Mouse (Mus musculus) ES-E14 (cell line): ENCODE results near the gene Fbxw9. TPM values are rescaled to one million over a fixed set of nuclear protein-coding genes. Genes with fewer than 3 reads are reported as not detected.
A peak's percentile ranks its signal among the peaks of the same experiment; 100 is the strongest.

Experiments used
- DNase-seq: peaks from one replicate; pipeline ENCODE4 v3.0.0-alpha.2; 2013; ENCODE audit warnings: low read depth, low spot score
- H3K27ac ChIP-seq: 2 replicates; pipeline ENCODE4 v1.5.1; 2012; ENCODE audit warnings: low read depth, mild to moderate bottlenecking, low read length, moderate library complexity, mixed read lengths; ENCODE audit not compliant: poor library complexity, insufficient read depth, severe bottlenecking
- H3K36me3 ChIP-seq: 2 replicates; pipeline ENCODE4 v1.6.1; 2012; ENCODE audit warnings: mild to moderate bottlenecking, low read length, moderate library complexity, mixed read lengths; ENCODE audit not compliant: control insufficient read depth, poor library complexity, insufficient read depth, severe bottlenecking
- H3K4me1 ChIP-seq, 2 experiments: fragments of 150-350 bp in 1 of 2; sonication (generic) in 1 of 2; 2 replicates each; pipeline ENCODE4 v1.6.1; 2012; ENCODE audit warnings: low read length in 2 of 2, mild to moderate bottlenecking in 1 of 2, mixed read lengths in 1 of 2; ENCODE audit not compliant: control insufficient read depth in 2 of 2, insufficient read depth in 2 of 2, poor library complexity in 1 of 2
- H3K4me3 ChIP-seq, 2 experiments: fragments of 150-350 bp in 1 of 2; sonication (generic) in 1 of 2; 2 replicates each; pipeline ENCODE4 v1.5.1; 2012; ENCODE audit warnings: low read length in 2 of 2, low read depth in 1 of 2, mild to moderate bottlenecking in 1 of 2, mixed read lengths in 1 of 2; ENCODE audit not compliant: insufficient read depth in 1 of 2, poor library complexity in 1 of 2, severe bottlenecking in 1 of 2
- H3K9ac ChIP-seq: 2 replicates; pipeline ENCODE4 v1.6.1; 2012; ENCODE audit warnings: low read depth, mild to moderate bottlenecking, low read length, mixed read lengths; ENCODE audit not compliant: poor library complexity, insufficient read depth, severe bottlenecking
- H3K9me3 ChIP-seq: fragments of 150-350 bp; sonication (generic); 2 replicates; pipeline ENCODE4 v1.6.1; 2012; ENCODE audit warnings: low read depth, mild to moderate bottlenecking, low read length; ENCODE audit not compliant: control insufficient read depth, insufficient read depth
- CHD2 ChIP-seq: IDR thresholded peaks from 2 replicates; pipeline ENCODE4 v1.6.1; 2014; ENCODE audit warnings: mild to moderate bottlenecking, low read depth, low read length, inconsistent platforms
- HCFC1 ChIP-seq: IDR thresholded peaks from 2 replicates; pipeline ENCODE4 v1.6.1; 2012; ENCODE audit warnings: low read length, inconsistent platforms, borderline replicate concordance; ENCODE audit not compliant: insufficient read depth
- MAFK ChIP-seq: IDR thresholded peaks from 2 replicates; pipeline ENCODE4 v1.6.1; 2014; ENCODE audit warnings: mild to moderate bottlenecking, low read depth, low read length, inconsistent platforms; ENCODE audit not compliant: insufficient read depth
- ZC3H11A ChIP-seq: IDR thresholded peaks from 2 replicates; pipeline ENCODE4 v1.6.1; 2012; ENCODE audit warnings: low read depth, mild to moderate bottlenecking, inconsistent platforms, low read length, borderline replicate concordance
- ZNF384 ChIP-seq: IDR thresholded peaks from 2 replicates; pipeline ENCODE4 v1.6.1; 2012; ENCODE audit warnings: low read depth, low read length, inconsistent platforms
- in situ Hi-C, 2 experiments: fragments of 600-800 bp; cut with MboI; formaldehyde crosslinking; loops; one replicate each; pipeline ENCODE4 v1.15.1; 2025; ENCODE audit warnings: low sequenced_read_pairs in 2 of 2, inconsistent platforms in 1 of 2; ENCODE audit not compliant: unreplicated experiment in 2 of 2
- total RNA-seq: library from RNA; depleted of rRNA; stranded (reverse); fragments of 300-350 nt; gene quantifications from 2 replicates; pipeline ENCODE4 v1.2.3, GENCODE M21; 2012

The Fbxw9 gene
- total RNA-seq, 1 experiment: 49.3 TPM

DNA sequence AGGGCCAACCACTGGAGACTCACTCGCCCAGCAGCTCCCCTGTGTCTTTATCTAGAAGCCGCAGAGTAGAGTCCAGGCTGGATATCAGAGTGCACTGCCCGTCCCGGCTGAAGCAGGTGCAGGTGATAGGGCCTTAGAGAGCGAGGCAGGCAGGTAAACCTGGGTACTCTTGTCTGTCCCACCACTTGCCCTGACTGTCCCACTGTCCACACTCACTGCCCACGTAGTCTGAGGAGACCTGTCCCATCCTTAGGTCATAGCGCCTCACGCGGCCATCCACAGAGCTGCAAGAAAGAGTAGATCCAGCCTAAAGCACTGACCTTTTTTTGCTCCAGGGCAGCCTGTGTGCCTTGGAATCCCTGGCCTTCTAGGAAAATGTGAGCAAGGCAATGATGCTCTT is 16.1 kb downstream of the Fbxw9 start:
- Histone ChIP-seq H3K9me3 (no peaks in the 10 kb centered on the region), H3K36me3 (peaks cover 32% of the 10 kb centered on the region), H3K4me3 (no peak overlapping the region), H3K9ac (no peak overlapping the region), H3K27ac (no peak overlapping the region), H3K4me1 (peaks cover 0 to 11% of the 10 kb centered on the region in 2 experiments; a peak in 1 of 4 replicates)
- in situ Hi-C loops: no loop called here
- DNase-seq: no peak
- TF ChIP-seq MAFK: no peak
- TF ChIP-seq ZC3H11A: no peak
- TF ChIP-seq ZNF384: no peak
- no peak for TF ChIP-seq HCFC1
- TF ChIP-seq CHD2: no peak

DNA sequence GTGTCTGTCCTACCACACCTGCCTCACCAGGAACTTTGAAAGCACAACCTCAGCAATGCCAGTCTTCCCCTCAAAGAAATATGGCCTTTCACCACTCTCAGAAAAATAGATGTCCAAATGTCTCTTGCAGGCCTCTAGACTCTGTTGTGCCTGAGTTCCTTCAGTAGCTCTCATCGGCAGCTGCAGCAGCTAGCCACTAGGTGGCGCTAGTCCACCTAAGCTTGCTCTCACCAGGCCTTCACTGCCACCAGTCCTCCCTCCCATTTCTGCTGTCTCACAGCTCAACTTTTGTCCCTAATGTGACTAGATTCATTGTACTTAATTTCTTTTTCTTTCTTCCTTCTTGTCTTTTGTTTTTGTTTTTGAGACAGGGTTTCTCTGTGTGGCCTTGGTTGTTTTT is 17.1 kb downstream of the Fbxw9 start:
- H3K9ac ChIP-seq: no peak overlapping the region
- peaks cover 0 to 16% of the 10 kb centered on the region in 2 experiments; a peak in 1 of 4 replicates for H3K4me1 ChIP-seq
- no peaks in the 10 kb centered on the region for H3K9me3 ChIP-seq
- no peak overlapping the region for H3K27ac ChIP-seq
- peaks cover 32% of the 10 kb centered on the region for H3K36me3 ChIP-seq
- in situ Hi-C loops: no loop called here
- TF ChIP-seq MAFK: no peak
- no peak for TF ChIP-seq ZC3H11A
- no peak for TF ChIP-seq ZNF384
- TF ChIP-seq HCFC1: no peak
- no peak for TF ChIP-seq CHD2
- peak; percentile 70 for DNase-seq
- no peak overlapping the region for H3K4me3 ChIP-seq

DNA sequence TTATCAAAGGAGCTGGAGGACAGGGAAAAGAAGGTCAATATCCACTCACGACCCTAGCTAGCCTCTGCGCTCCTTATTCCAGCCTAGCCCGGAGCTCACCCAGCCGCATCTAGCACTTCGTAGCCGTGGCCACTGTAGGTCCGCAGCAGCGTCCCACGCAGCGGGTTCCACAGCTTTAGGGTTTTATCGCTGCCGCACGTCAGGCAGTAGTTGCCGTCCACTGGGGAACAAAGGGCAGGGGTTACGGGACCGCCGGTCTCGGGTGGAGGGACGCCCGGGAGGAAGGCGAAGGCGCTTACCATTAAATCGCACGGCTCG is 20.3 kb downstream of the Fbxw9 start:
- Histone ChIP-seq H3K4me1 (peaks cover 2 to 12% of the 10 kb centered on the region in 2 experiments; a peak in 3 of 4 replicates), H3K27ac (no peak overlapping the region; the same call in 1 of the 2 replicates), H3K9ac (peak overlapping the region; percentile 88), H3K9me3 (no peaks in the 10 kb centered on the region), H3K36me3 (peaks cover 12% of the 10 kb centered on the region), H3K4me3 (peak overlapping the region; percentile 90 to 91)
- TF ChIP-seq ZC3H11A (no peak), ZNF384 (no peak), CHD2 (no peak), HCFC1 (no peak), MAFK (no peak)
- in situ Hi-C loops: no loop called here
- no peak for DNase-seq

DNA sequence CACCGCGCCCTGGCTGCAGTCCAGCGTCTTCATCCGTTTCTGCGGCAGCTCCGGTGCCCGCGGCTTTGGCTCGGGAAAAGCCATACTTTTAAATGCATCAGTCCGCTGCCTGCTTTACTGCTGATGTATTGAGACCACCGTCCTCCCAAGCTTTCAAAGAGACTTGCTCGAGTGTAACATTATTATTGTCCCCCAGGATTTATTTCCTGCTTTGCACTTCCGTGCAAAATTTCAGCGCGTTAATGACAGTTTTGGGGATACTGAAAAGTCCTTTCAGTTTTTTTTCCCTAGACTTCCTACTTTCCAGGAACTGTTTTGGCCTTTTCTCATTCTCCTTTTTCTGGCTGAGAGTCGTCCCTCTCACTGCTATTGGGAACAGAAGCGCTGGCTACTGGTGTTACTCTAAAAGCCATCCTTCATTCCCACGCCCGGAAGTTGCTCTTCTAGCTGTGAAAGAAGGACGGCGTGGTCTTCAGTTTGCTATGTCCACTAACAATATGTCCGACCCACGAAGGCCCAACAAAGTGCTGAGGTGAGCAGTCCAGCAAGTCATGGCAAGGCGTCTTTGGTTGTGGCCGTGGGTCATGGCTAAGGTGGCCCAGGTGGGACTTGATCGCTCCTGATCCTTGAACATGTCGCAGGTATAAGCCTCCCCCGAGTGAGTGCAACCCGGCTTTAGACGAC is 20.8 kb downstream of the Fbxw9 start, which contains the start of gene Wdr83os:
Gene Wdr83os, plus strand, starts transcription at position 209 of the 684 bp plus-strand sequence.
- in situ Hi-C loops: no loop called here

More for the DNA sequence above, 20.8 kb downstream of the Fbxw9 start, which contains the start of gene Wdr83os:
- peaks cover 9% of the 10 kb centered on the region; the same call in 1 of the 2 replicates for H3K36me3 ChIP-seq
- TF ChIP-seq ZC3H11A (0 out of 2 replicates have a peak, but pooled peaks have one; percentile 4), MAFK (no peak), CHD2 (0 out of 2 replicates have a peak, but pooled peaks have one; percentile 23), HCFC1 (peak; percentile 79), ZNF384 (no peak)
- peak within 1 kb of the TSS; percentile 90 to 91 for H3K4me3 ChIP-seq
- no peaks in the 10 kb centered on the region for H3K9me3 ChIP-seq
- peak within 1 kb of the TSS; percentile 88 for H3K9ac ChIP-seq
- no peak within 1 kb of the TSS; the same call in 1 of the 2 replicates for H3K27ac ChIP-seq
- DNase-seq: peak; percentile 55
- peaks cover 2 to 11% of the 10 kb centered on the region in 2 experiments; a peak in 3 of 4 replicates for H3K4me1 ChIP-seq
